Mouse (Mus musculus) gastrocnemius, postnatal 36 days (tissue): Measurements from ENCODE around the gene Lyzl6. TPM values are rescaled to one million over a fixed set of nuclear protein-coding genes. Genes with fewer than 3 reads are reported as not detected.

ENCODE experiments used
- DNase-seq, 2 experiments: peaks; one replicate each; pipeline ENCODE4 v3.0.0; 2022
- intact Hi-C: fragments of 180-260 bp; cut with DNase I; formaldehyde crosslinking; loops from one replicate; pipeline ENCODE4 v1.15.1; 2025
- total RNA-seq, 2 experiments: library from RNA; stranded (reverse); gene quantifications; 2 replicates each; pipeline ENCODE4 v1.2.3; 2021

Gene Lyzl6
- total RNA-seq, 2 experiments from 2014 or later: not detected

DNA sequence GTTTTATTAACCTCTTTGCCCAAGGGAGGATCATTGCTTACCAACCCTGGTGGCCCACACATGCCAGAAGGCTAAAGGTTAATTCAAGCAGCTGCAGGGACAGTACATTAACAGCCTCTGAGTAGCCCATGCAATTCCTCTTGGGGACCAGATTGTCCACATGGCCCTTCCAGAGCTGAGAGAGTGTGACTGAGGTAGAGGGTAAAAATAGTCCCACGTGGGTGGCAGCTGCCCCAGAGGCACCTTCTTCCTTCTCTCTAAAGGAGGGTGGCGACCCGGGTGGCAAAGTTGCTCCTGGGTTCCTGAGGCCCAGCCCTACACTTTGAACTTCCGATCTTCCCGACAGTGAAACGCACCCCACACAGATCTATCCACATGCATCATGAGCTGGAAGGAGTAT lies 7.6 kb upstream of the Lyzl6 start:
- intact Hi-C loops: loop anchor here (10.0 kb wide), 1 partner anchor 268 kb away; no protein-coding TSS in a partner anchor
- no peak for DNase-seq

- intact Hi-C loops: loop anchor here (10.0 kb wide), 1 partner anchor 269 kb away; no protein-coding TSS in a partner anchor
- DNase-seq: no peak
Observed at GRCm38 (mm10) chr11:103645731-103646130, 7.0 kb upstream of the Lyzl6 start.

DNA sequence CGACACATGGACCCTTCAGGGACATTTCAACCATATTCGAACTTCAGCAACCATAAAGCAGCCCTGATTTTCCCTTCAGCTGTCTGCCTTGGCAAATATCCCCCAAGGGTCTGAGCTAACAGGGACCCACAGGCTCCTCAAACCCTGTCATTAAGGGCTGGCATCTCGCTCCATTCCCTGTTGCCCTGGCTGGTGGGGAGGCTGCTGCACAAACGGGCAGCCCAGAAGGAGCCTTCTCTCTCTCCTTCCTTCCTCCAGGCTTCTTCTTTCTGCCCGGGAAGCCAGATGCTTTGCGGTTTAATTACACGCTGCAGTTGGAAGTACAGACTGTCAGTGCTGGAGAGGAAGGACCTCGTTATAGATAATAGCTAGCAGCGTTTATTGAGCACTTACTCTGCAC lies 4.5 kb upstream of the Lyzl6 start:
- DNase-seq: no peak
- intact Hi-C loops: loop anchor here (2.0 to 10.0 kb wide), 2 partner anchors 116 to 272 kb away; no protein-coding TSS in a partner anchor

- DNase-seq: no peak
- intact Hi-C loops: loop anchor here (2.0 kb wide), 1 partner anchor 35 kb away; no protein-coding TSS in a partner anchor
Observed at GRCm38 (mm10) chr11:103639407-103639946, 787 bp upstream of the Lyzl6 start.

DNA sequence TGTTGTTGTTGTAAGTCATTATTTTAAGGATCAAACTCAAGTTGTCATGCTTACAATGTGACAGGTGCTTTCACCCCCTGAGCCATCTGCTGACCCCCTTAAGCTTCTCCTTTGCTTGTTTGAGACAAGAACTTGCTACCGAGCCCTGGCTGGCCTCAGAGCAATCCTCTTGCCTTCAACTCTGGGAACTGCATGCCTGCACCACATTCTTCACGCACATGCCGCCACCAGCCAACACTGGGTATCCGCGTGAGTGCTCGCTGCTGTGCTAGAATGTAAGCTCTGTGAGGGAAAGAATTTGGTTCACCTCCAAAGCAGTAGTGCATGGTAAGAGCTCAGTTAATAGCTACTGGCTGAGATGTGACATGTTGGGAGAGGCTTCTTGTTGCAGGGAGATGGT lies 2.4 kb downstream of the Lyzl6 start:
- intact Hi-C loops: no loop called here
- no peak for DNase-seq

DNA sequence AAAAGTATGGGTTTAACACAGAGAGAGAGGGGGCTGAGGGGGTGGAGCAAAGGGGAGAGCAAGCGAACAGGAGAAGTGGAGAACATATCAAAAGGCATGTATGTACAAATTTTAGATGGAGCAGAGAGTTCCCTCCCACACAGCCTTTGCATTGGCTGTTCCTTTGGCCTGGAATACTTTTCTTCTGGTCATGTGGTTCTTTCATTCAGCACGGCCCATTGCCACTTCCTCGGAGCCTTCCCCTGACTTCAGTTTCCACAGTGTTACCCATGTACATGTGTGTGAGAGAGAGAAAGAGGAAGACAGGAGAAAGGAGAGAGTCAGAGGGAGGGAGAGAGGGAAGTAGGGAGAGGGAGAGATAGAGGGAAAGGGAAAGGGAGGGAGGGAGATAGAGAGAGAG lies 3.2 kb downstream of the Lyzl6 start:
- DNase-seq: no peak
- intact Hi-C loops: no loop called here

GRCm38 (mm10) chr11:103634806-103635205 lies 3.9 kb downstream of the Lyzl6 start:
- DNase-seq: no peak
- intact Hi-C loops: no loop called here

DNA sequence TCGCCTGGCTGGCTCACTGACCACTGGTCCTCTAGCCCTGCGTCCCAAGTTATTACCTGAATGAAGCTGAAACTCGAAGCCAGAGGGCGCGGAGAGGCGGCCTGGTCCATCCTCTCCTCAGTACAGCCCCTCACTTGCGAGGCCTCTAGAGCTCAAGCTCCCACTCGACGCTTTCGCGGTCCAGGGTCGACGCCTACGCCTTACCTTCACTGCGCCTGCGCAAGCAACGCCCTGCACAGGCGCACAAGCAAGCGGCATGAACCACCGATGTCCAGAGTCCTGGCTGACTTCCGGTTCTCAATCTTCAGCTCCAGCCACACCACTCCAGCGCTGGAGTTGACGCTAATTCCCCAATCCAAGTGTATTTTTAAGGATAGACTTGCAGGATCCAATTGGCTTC lies 11.2 kb downstream of the Lyzl6 start:
- intact Hi-C loops: no loop called here
- no peak for DNase-seq

- intact Hi-C loops: no loop called here
- no peak for DNase-seq
Observed at GRCm38 (mm10) chr11:103621040-103621439, 17.6 kb downstream of the Lyzl6 start, which contains the start of gene Gm884. Gene Gm884 (minus strand): TSS chr11:103621140.

- intact Hi-C loops: no loop called here
- DNase-seq: no peak
Observed at GRCm38 (mm10) chr11:103610772-103611171, 27.9 kb downstream of the Lyzl6 start.

DNA sequence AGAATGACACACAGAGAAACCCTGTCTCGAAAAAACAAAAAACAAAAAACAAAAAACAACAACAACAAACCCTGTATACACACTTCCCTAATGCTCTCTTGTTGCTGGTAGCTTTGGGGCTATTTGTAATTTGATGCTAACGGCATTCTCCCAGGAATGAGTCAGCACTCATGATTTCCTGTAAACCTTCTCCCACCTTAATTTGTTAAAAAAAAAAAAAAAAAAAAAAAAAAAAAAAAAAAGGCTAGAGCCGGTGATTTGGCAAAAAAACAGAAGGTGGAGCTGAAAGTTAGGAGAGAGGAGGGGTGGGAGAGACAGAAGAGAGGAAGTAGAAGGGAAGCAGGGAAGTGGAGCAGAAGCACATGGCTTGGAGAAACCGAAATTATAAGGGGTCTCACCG lies 32.1 kb downstream of the Lyzl6 start:
- no peak for DNase-seq

More for the DNA sequence above, 32.1 kb downstream of the Lyzl6 start:
- intact Hi-C loops: no loop called here

Other genes with a start within 250 kb of the Lyzl6 start
- 10 to 100 TPM; 10.6 to 11.8 TPM for gene Plekhm1, start 226.2 kb downstream of the Lyzl6 start, total RNA-seq
- not detected for gene Lrrc37a, start 134.3 kb downstream of the Lyzl6 start, total RNA-seq
- gene Gm884, start 17.8 kb downstream of the Lyzl6 start, total RNA-seq: not detected
- gene Rprml, start 10.7 kb upstream of the Lyzl6 start, total RNA-seq: not detected
- gene Gosr2, start 59.0 kb upstream of the Lyzl6 start, total RNA-seq: 10 to 100 TPM; 33.1 to 36.2 TPM
- gene Wnt9b, start 110.9 kb upstream of the Lyzl6 start, total RNA-seq: not detected
- gene Wnt3, start 135.3 kb upstream of the Lyzl6 start, total RNA-seq: not detected